Mouse (Mus musculus) MEL (cell line): ENCODE data around the gene Celsr1.

Experiments used
- BHLHE40 ChIP-seq: IDR thresholded peaks from 2 replicates; pipeline ENCODE4 v1.6.1; 2012; ENCODE audit warnings: low read depth, mild to moderate bottlenecking, inconsistent platforms, low read length, improper control_type of control experiment, borderline replicate concordance
- CTCF ChIP-seq, 3 experiments: IDR thresholded peaks in 2 of 3; conservative IDR thresholded peaks in 1 of 3; 2 replicates each; pipeline ENCODE4 v1.5.1; 2011 to 2012; ENCODE audit warnings: low read length in 3 of 3, low read depth in 2 of 3, mild to moderate bottlenecking in 2 of 3, improper control_type of control experiment in 1 of 3, inconsistent platforms in 1 of 3, mixed read lengths in 1 of 3, moderate library complexity in 1 of 3; ENCODE audit not compliant: control insufficient read depth in 1 of 3, insufficient read depth in 1 of 3, poor library complexity in 1 of 3, severe bottlenecking in 1 of 3
- EP300 ChIP-seq, 2 experiments: IDR thresholded peaks; 2 replicates each; pipeline ENCODE4 v1.6.1; 2011; ENCODE audit warnings: improper control_type of control experiment in 2 of 2, low read length in 2 of 2, low read depth in 1 of 2, mild to moderate bottlenecking in 1 of 2
- ETS1 ChIP-seq: IDR thresholded peaks from 2 replicates; pipeline ENCODE4 v1.6.1; 2012; ENCODE audit warnings: low read depth, mild to moderate bottlenecking, inconsistent platforms, low read length, improper control_type of control experiment, moderate library complexity
- HCFC1 ChIP-seq: IDR thresholded peaks from 2 replicates; pipeline ENCODE4 v1.6.1; 2012; ENCODE audit warnings: low read depth, mild to moderate bottlenecking, inconsistent platforms, low read length, improper control_type of control experiment, moderate library complexity
- MXI1 ChIP-seq: IDR thresholded peaks from 2 replicates; pipeline ENCODE4 v1.6.1; 2011; ENCODE audit warnings: mild to moderate bottlenecking, low read depth, low read length, improper control_type of control experiment
- POLR2A ChIP-seq, 2 experiments: IDR thresholded peaks; 2 replicates each; pipeline ENCODE4 v1.6.1; 2011 to 2012; ENCODE audit warnings: low read length in 2 of 2, mild to moderate bottlenecking in 2 of 2, control low read depth in 1 of 2, improper control_type of control experiment in 1 of 2, low read depth in 1 of 2, moderate library complexity in 1 of 2; ENCODE audit not compliant: control insufficient read depth in 1 of 2, insufficient read depth in 1 of 2, poor library complexity in 1 of 2
- RCOR1 ChIP-seq: IDR thresholded peaks from 2 replicates; pipeline ENCODE4 v1.6.1; 2012; ENCODE audit warnings: low read depth, mild to moderate bottlenecking, inconsistent platforms, low read length, improper control_type of control experiment
- TCF12 ChIP-seq: IDR thresholded peaks from 2 replicates; pipeline ENCODE4 v1.6.1; 2014; ENCODE audit warnings: low read depth, mild to moderate bottlenecking, inconsistent platforms, low read length, improper control_type of control experiment, moderate library complexity
- USF1 ChIP-seq: IDR thresholded peaks from 2 replicates; pipeline ENCODE4 v1.6.1; 2014; ENCODE audit warnings: low read depth, mild to moderate bottlenecking, inconsistent platforms, low read length, improper control_type of control experiment, moderate library complexity
- ZC3H11A ChIP-seq: IDR thresholded peaks from 2 replicates; pipeline ENCODE4 v1.6.1; 2012; ENCODE audit warnings: low read depth, mild to moderate bottlenecking, inconsistent platforms, low read length, improper control_type of control experiment

DNA sequence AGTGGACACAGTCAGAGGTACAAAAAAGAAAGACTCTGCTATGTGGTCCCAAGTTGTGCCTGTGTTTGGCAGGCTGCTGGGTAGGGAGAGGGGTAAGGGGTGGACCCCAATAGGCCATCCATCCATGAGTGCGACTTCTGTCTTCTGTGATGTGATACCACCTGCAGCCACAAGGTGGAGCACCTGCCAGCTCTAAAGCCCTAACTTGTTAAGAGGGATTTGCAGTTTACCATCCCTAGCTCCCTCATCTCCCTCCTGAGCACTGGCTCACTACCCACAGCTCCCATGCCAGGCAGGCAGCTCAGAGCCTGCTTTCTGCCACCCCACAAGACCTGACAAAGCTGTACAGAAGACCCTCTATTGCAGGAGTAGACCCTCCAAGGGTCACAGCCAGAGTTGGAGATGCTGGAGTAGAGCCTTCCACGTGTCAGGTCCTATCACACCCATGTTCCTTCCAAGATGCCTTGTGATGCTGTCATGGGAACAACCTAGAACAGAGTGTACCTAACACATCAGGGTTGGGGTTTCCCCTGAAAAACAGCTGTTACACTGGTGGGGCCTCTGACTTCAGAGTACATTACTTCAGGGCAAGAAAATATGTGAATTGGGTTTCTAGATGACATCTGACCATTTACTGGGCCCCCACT, 20.4 kb upstream of the Celsr1 start:
- TF ChIP-seq CTCF (IDR thresholded peaks at IDR 0.05 in 2 of 3, conservative IDR thresholded peaks at IDR 0.05 in 1 of 3; ENCODE audit: control insufficient read depth in 1 of 3, insufficient read depth in 1 of 3, low read depth in 2 of 3, low read length in 3 of 3, poor library complexity in 1 of 3, severe bottlenecking in 1 of 3), result peak; percentile 79 to 85 (median 83)
- TF ChIP-seq ETS1, result no peak
- no peak for TF ChIP-seq EP300 (IDR thresholded peaks at IDR 0.05; ENCODE audit: low read depth in 1 of 2, low read length in 2 of 2)
- no peak for TF ChIP-seq BHLHE40
- no peak for TF ChIP-seq POLR2A (IDR thresholded peaks at IDR 0.05; ENCODE audit: control insufficient read depth in 1 of 2, insufficient read depth in 1 of 2, low read depth in 1 of 2, low read length in 2 of 2, poor library complexity in 1 of 2)
- no peak for TF ChIP-seq MXI1
- TF ChIP-seq ZC3H11A, result peak; percentile 70
- TF ChIP-seq HCFC1, result no peak
- no peak for TF ChIP-seq USF1
- TF ChIP-seq RCOR1, result no peak
- no peak for TF ChIP-seq TCF12
